Mouse (Mus musculus) heart, adult 2 months (tissue): ENCODE results near the gene Nucb1. TPM values are rescaled to one million over a fixed set of nuclear protein-coding genes. Genes with fewer than 3 reads are reported as not detected.
"Not testable (repeated sequence)": the region's sequence is repeated elsewhere in the genome, so short reads cannot be mapped to it uniquely, and the experiment has no call there.

ENCODE experiments used
- DNase-seq, 2 experiments: peaks; one replicate each; pipeline ENCODE4 v3.0.0; 2021
- H3K27ac ChIP-seq: fragments of 200-600 bp; 2 replicates; pipeline ENCODE4 v1.8.1; 2022
- H3K27me3 ChIP-seq: fragments of 200-500 bp; 2 replicates; pipeline ENCODE4 v1.6.1; 2012; ENCODE audit warnings: mild to moderate bottlenecking, low read length, inconsistent platforms, mixed read lengths; ENCODE audit not compliant: control insufficient read depth, insufficient read depth
- H3K36me3 ChIP-seq: fragments of 200-500 bp; 2 replicates; pipeline ENCODE4 v1.6.1; 2012; ENCODE audit warnings: low read length, inconsistent platforms; ENCODE audit not compliant: control insufficient read depth, insufficient read depth
- H3K4me1 ChIP-seq: fragments of 200-500 bp; 2 replicates; pipeline ENCODE4 v1.6.1; 2011; ENCODE audit warnings: low read length; ENCODE audit not compliant: control insufficient read depth, insufficient read depth
- H3K4me3 ChIP-seq: fragments of 200-600 bp; 2 replicates; pipeline ENCODE4 v1.8.1; 2022
- H3K79me2 ChIP-seq: fragments of 200-500 bp; replicated peaks from 2 replicates; pipeline ENCODE4 v1.6.1; 2012; ENCODE audit warnings: mild to moderate bottlenecking, inconsistent platforms, low read length, moderate library complexity, mixed read lengths; ENCODE audit not compliant: control insufficient read depth, insufficient read depth
- H3K9ac ChIP-seq: fragments of 200-500 bp; 2 replicates; pipeline ENCODE4 v1.6.1; 2012; ENCODE audit warnings: low read depth, mild to moderate bottlenecking, control low read depth, inconsistent platforms, low read length, mixed read lengths
- CTCF ChIP-seq: fragments of 200-600 bp; IDR thresholded peaks from 2 replicates; pipeline ENCODE4 v1.8.1; 2022; ENCODE audit warnings: antibody characterized with exemption, mild to moderate bottlenecking, moderate library complexity
- EP300 ChIP-seq: fragments of 200-500 bp; IDR thresholded peaks from 2 replicates; pipeline ENCODE4 v1.6.1; 2011; ENCODE audit warnings: low read depth, low read length, control low read depth; ENCODE audit not compliant: insufficient read depth
- POLR2A ChIP-seq: fragments of 200-500 bp; IDR thresholded peaks from 2 replicates; pipeline ENCODE4 v1.6.1; 2011; ENCODE audit warnings: mild to moderate bottlenecking, low read depth, low read length, control low read depth; ENCODE audit not compliant: insufficient read depth
- WGBS: fragments of 180-500 bp; shearing (Covaris S2); methylation state at CpG from one replicate; pipeline ENCODE4 v1.1.7; 2018; 5-methylcytosine and 5-hydroxymethylcytosine counted together
- intact Hi-C: fragments of 180-260 bp; cut with DNase I; formaldehyde crosslinking; loops from one replicate; pipeline ENCODE4 v1.15.1; 2025
- polyA plus RNA-seq: library from polyadenylated mRNA; depleted of rRNA; stranded (reverse); fragments of >200 nt; gene quantifications from 2 replicates; pipeline ENCODE4 v1.2.3, GENCODE M21; 2012
- total RNA-seq, 2 experiments: library from RNA; stranded (reverse); gene quantifications; 2 replicates each; pipeline ENCODE4 v1.2.3; 2021

Gene Nucb1
- total and polyA plus RNA-seq, 3 experiments: 132 to 177 (median 152) TPM

DNA sequence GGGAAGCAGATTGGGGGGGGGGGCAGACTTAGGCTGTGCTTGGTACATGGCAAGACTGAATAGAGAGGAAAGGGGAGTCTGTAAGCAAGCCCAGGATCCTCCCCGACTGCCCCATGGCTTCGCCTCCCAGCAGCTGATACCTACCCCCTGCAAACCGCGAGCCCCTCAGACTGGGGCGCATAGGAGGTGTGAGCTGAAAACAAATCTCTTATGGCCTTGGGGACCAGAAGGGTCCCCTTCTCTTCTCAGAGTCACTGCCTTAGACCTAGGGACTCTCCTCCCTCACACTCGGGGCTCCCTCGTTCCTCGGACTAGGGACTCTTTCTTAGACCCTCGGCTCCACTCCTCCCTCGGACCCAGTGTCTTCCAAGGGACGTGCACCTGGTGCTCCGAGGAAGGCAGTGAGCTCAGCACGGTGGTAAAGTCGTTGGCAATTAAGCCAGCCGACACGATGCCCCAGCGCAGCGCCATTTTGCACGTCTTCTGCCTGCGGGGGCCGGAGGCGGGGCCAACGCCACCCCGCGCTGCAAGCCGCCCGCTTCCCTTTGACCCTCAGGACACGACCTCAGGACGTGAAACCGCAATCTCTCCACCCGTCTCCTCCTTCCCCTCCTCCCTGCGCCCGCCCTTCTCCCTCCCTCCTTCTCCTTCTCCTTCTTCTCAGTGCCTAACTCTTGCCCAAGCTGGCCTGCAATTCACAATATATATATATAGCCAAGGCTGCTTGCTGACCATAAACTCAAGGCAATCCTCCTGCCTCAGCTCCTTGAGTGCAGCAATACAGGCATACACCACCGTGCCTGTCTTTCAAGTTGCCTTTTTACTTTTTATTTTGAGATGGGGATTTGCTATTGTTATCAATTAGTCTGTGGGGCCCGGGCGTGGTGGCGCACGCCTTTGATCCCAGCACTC, 21.7 kb downstream of the Nucb1 start, which contains the start of gene Dhdh:
Gene Dhdh (minus strand): TSS at position 513 of the 912 bp plus-strand sequence.
- Histone ChIP-seq H3K27ac (peak within 1 kb of the TSS; percentile 71), H3K4me3 (peak within 1 kb of the TSS; percentile 59), H3K9ac (peak within 1 kb of the TSS; percentile 63), H3K36me3 (no peaks in the 10 kb centered on the region), H3K4me1 (peaks cover 4% of the 10 kb centered on the region), H3K79me2 (no peaks in the 10 kb centered on the region), H3K27me3 (no peaks in the 10 kb centered on the region)
- DNase-seq: peak; percentile 81 to 84
- intact Hi-C loops: no loop called here
- WGBS: 18% methylated on average over 38 of the region's 38 CpGs
- TF ChIP-seq CTCF: no peak
- no peak for TF ChIP-seq EP300
- peak; percentile 80 for TF ChIP-seq POLR2A

GRCm38 (mm10) chr7:45487861-45488292, 22.3 kb downstream of the Nucb1 start:
- H3K36me3 ChIP-seq: no peaks in the 10 kb centered on the region
- intact Hi-C loops: no loop called here
- H3K79me2 ChIP-seq: no peaks in the 10 kb centered on the region
- H3K4me1 ChIP-seq: peaks cover 1% of the 10 kb centered on the region; the same call in 1 of the 2 replicates
- H3K27me3 ChIP-seq: no peaks in the 10 kb centered on the region
- H3K9ac ChIP-seq: no peak overlapping the region
- no peak for TF ChIP-seq CTCF
- no peak for TF ChIP-seq POLR2A
- no peak for TF ChIP-seq EP300
- no peak overlapping the region; the same call in 1 of the 2 replicates for H3K27ac ChIP-seq
- 71% methylated on average over 11 of the region's 11 CpGs for WGBS
- DNase-seq: no peak
- no peak overlapping the region for H3K4me3 ChIP-seq

DNA sequence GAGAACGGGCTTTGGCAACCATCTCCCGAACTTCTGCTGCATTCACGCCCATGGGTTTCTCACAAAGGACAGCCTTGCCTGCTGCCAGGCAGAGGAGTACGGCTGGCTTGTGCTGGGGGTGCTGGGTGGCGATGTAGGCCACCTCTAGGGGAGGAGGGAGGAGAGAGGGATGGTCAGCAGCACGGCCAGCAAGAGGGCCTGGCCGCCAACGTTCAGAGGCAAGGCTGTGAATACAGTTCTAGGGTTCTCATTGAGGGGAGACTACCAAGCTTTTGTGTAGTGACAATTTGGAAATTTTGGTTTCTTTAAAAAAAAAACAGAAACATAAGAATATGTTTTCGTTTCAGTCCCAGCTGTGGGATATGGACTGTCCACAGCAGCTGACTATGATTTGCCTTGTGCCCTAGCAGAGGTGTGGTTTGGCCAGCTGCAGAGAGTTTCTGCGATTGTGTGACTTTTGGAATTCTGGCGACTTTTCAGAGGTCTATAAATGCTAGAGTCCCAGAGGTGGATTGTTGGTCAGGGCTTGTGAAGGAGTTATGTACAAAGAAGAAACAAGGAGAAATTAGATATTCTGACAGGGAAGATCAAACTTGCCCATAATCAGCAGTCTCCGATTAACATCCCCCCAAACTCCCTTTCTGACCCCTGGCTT, 23.3 kb downstream of the Nucb1 start, which contains the start of gene Gm45808:
Gene Gm45808 (minus strand): TSS at position 51 of the 655 bp plus-strand sequence.
- 79% methylated on average over 12 of the region's 12 CpGs for whole genome bisulfite sequencing

GRCm38 (mm10) chr7:45486158-45486557, 24.0 kb downstream of the Nucb1 start:
- Histone ChIP-seq H3K27me3 (no peaks in the 10 kb centered on the region), H3K79me2 (no peaks in the 10 kb centered on the region), H3K4me1 (peaks cover 1% of the 10 kb centered on the region; the same call in 1 of the 2 replicates), H3K4me3 (no peak overlapping the region), H3K27ac (no peak overlapping the region), H3K9ac (no peak overlapping the region), H3K36me3 (no peaks in the 10 kb centered on the region)
- DNase-seq: no peak
- TF ChIP-seq CTCF (no peak), POLR2A (no peak), EP300 (no peak)
- 57% methylated on average over 7 of the region's 7 CpGs for whole genome bisulfite sequencing
- intact Hi-C loops: no loop called here

More for the DNA sequence above, 23.3 kb downstream of the Nucb1 start, which contains the start of gene Gm45808:
- H3K9ac ChIP-seq: no peak within 1 kb of the TSS
- no peaks in the 10 kb centered on the region for H3K36me3 ChIP-seq
- no peaks in the 10 kb centered on the region for H3K27me3 ChIP-seq
- H3K79me2 ChIP-seq: no peaks in the 10 kb centered on the region
- H3K4me1 ChIP-seq: peaks cover 1% of the 10 kb centered on the region; the same call in 1 of the 2 replicates
- H3K27ac ChIP-seq: no peak within 1 kb of the TSS
- DNase-seq: no peak
- intact Hi-C loops: no loop called here
- H3K4me3 ChIP-seq: no peak within 1 kb of the TSS
- TF ChIP-seq CTCF: no peak
- TF ChIP-seq EP300: no peak
- no peak for TF ChIP-seq POLR2A

GRCm38 (mm10) chr7:45484985-45485384, 25.2 kb downstream of the Nucb1 start:
- H3K36me3 ChIP-seq, H3K27ac ChIP-seq, H3K27me3 ChIP-seq, H3K4me3 ChIP-seq, H3K9ac ChIP-seq, H3K4me1 ChIP-seq, DNase-seq, intact Hi-C loops, H3K79me2 ChIP-seq: not testable (repeated sequence)
- 92% methylated on average over 5 of the region's 5 CpGs for WGBS

DNA sequence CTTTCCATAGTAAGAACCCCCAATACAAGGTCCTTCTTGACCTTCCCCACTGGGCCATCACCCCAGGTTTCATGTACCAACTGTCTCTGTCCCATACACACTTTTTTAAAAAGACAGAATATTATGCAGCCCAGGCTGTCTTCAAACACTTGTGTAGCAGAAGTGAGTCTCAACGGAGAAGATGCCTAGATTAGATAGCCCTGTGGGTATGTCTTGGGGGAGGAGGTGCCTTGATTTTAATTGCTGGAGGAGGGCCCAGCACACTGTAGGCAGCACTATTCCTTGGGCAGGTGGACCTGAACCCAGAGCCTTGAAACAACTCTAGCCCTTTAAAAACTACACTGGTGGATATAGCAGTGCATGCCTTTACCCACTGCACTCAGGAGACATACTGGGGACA, 28.0 kb downstream of the Nucb1 start:
- no peaks in the 10 kb centered on the region for H3K36me3 ChIP-seq
- no peaks in the 10 kb centered on the region for H3K79me2 ChIP-seq
- no peak overlapping the region for H3K27ac ChIP-seq
- no peak for DNase-seq
- 58% methylated on average over 1 of the region's 1 CpGs for WGBS
- H3K4me3 ChIP-seq: no peak overlapping the region
- intact Hi-C loops: no loop called here
- no peak for TF ChIP-seq CTCF
- no peak for TF ChIP-seq POLR2A
- no peak for TF ChIP-seq EP300
- H3K4me1 ChIP-seq: no peaks in the 10 kb centered on the region
- no peak overlapping the region for H3K9ac ChIP-seq
- no peaks in the 10 kb centered on the region for H3K27me3 ChIP-seq
